Mouse (Mus musculus): ENCODE data around the gene Mmp28. TPM values are rescaled to one million over a fixed set of nuclear protein-coding genes. Genes with fewer than 3 reads are reported as not detected.

Mmp28 gene
- polyA plus RNA-seq, 1 experiment from 2014 or later: 1.5 TPM

GRCm38 (mm10) chr11:83420338-83420737, 42.5 kb downstream of the Mmp28 start:
- Histone ChIP-seq H3K9me3 (no peaks in the 10 kb centered on the region), H3K4me3 (replicated peaks) (no peak overlapping the region), H3K4me1 (replicated peaks) (peaks cover 4% of the 10 kb centered on the region; the same call in 1 of the 2 replicates), H3K36me3 (no peaks in the 10 kb centered on the region), H3K27ac (no peak overlapping the region), H3K27me3 (replicated peaks) (peaks cover 33% of the 10 kb centered on the region), H3K4me2 (replicated peaks) (no peak overlapping the region), H3K9ac (no peak overlapping the region)
- WGBS: 41% methylated on average over 4 of the region's 4 CpGs
- ATAC-seq: no peak

GRCm38 (mm10) chr11:83418566-83418965, 44.3 kb downstream of the Mmp28 start:
- H3K4me2 ChIP-seq (replicated peaks): peak overlapping the region; percentile 40
- no peak overlapping the region for H3K4me3 ChIP-seq (replicated peaks)
- WGBS: 8% methylated on average over 38 of the region's 38 CpGs
- ATAC-seq: peak; percentile 50
- H3K9me3 ChIP-seq: no peaks in the 10 kb centered on the region
- no peaks in the 10 kb centered on the region for H3K36me3 ChIP-seq
- no peak overlapping the region for H3K27ac ChIP-seq
- H3K9ac ChIP-seq: no peak overlapping the region
- peaks cover 4% of the 10 kb centered on the region; the same call in 1 of the 2 replicates for H3K4me1 ChIP-seq (replicated peaks)
- peaks cover 31% of the 10 kb centered on the region for H3K27me3 ChIP-seq (replicated peaks)

- peaks cover 4% of the 10 kb centered on the region; the same call in 1 of the 2 replicates for H3K4me1 ChIP-seq (replicated peaks)
- ATAC-seq: no peak
- H3K9me3 ChIP-seq: no peaks in the 10 kb centered on the region
- no peak overlapping the region for H3K4me3 ChIP-seq (replicated peaks)
- peaks cover 31% of the 10 kb centered on the region for H3K27me3 ChIP-seq (replicated peaks)
- no peak overlapping the region for H3K9ac ChIP-seq
- no peaks in the 10 kb centered on the region for H3K36me3 ChIP-seq
- H3K27ac ChIP-seq: no peak overlapping the region
- WGBS: 79% methylated on average over 7 of the region's 7 CpGs
- no peak overlapping the region for H3K4me2 ChIP-seq (replicated peaks)
These were observed 45.2 kb downstream of the Mmp28 start for GRCm38 (mm10) chr11:83417708-83418107.

GRCm38 (mm10) chr11:83417080-83417479, 45.8 kb downstream of the Mmp28 start:
- Histone ChIP-seq H3K9ac (no peak overlapping the region), H3K27me3 (replicated peaks) (peaks cover 31% of the 10 kb centered on the region)
- 4% methylated on average over 5 of the region's 5 CpGs for WGBS

GRCm38 (mm10) chr11:83410510-83410909, 52.4 kb downstream of the Mmp28 start:
- Histone ChIP-seq H3K4me3 (replicated peaks) (peak overlapping the region; percentile 80; the same call in 1 of the 2 replicates), H3K4me1 (replicated peaks) (peaks cover 13% of the 10 kb centered on the region; the same call in 1 of the 2 replicates), H3K36me3 (no peaks in the 10 kb centered on the region), H3K9me3 (no peaks in the 10 kb centered on the region), H3K4me2 (replicated peaks) (peak overlapping the region; percentile 96), H3K27me3 (replicated peaks) (no peaks in the 10 kb centered on the region), H3K9ac (no peak overlapping the region), H3K27ac (no peak overlapping the region)
- ATAC-seq: peak; percentile 24; the same call in 1 of the 2 replicates
- WGBS: 45% methylated on average over 6 of the region's 6 CpGs

More at GRCm38 (mm10) chr11:83417080-83417479, 45.8 kb downstream of the Mmp28 start:
- no peak overlapping the region for H3K27ac ChIP-seq
- H3K36me3 ChIP-seq: no peaks in the 10 kb centered on the region
- no peak overlapping the region for H3K4me3 ChIP-seq (replicated peaks)
- H3K4me2 ChIP-seq (replicated peaks): no peak overlapping the region
- no peak for ATAC-seq
- H3K9me3 ChIP-seq: no peaks in the 10 kb centered on the region
- peaks cover 4% of the 10 kb centered on the region; the same call in 1 of the 2 replicates for H3K4me1 ChIP-seq (replicated peaks)

GRCm38 (mm10) chr11:83409792-83410291, 53.0 kb downstream of the Mmp28 start:
- no peaks in the 10 kb centered on the region for H3K27me3 ChIP-seq (replicated peaks)
- H3K9me3 ChIP-seq: no peaks in the 10 kb centered on the region
- under 1% methylated on average over 29 of the region's 40 CpGs for WGBS
- ATAC-seq: peak; percentile 55
- H3K4me3 ChIP-seq (replicated peaks): peak overlapping the region; percentile 80
- H3K36me3 ChIP-seq: no peaks in the 10 kb centered on the region
- H3K4me2 ChIP-seq (replicated peaks): peak overlapping the region; percentile 96
- peaks cover 13% of the 10 kb centered on the region; the same call in 1 of the 2 replicates for H3K4me1 ChIP-seq (replicated peaks)
- H3K27ac ChIP-seq: no peak overlapping the region
- peak overlapping the region; percentile 57 for H3K9ac ChIP-seq

- Histone ChIP-seq H3K27ac (no peak within 1 kb of the TSS), H3K4me2 (replicated peaks) (peak within 1 kb of the TSS; percentile 96), H3K36me3 (no peaks in the 10 kb centered on the region), H3K4me1 (replicated peaks) (peaks cover 13% of the 10 kb centered on the region; the same call in 1 of the 2 replicates), H3K4me3 (replicated peaks) (peak within 1 kb of the TSS; percentile 80), H3K27me3 (replicated peaks) (no peaks in the 10 kb centered on the region), H3K9me3 (no peaks in the 10 kb centered on the region), H3K9ac (peak within 1 kb of the TSS; percentile 57)
- WGBS: 1% methylated on average over 35 of the region's 44 CpGs
- ATAC-seq: peak; percentile 76
These were observed 53.6 kb downstream of the Mmp28 start, which contains the start of gene Rasl10b for GRCm38 (mm10) chr11:83409087-83409754. Gene Rasl10b, plus strand, starts transcription at chr11:83409137.

- 45% methylated on average over 8 of the region's 8 CpGs for WGBS
- no peaks in the 10 kb centered on the region for H3K9me3 ChIP-seq
- H3K27me3 ChIP-seq (replicated peaks): no peaks in the 10 kb centered on the region
- peaks cover 13% of the 10 kb centered on the region; the same call in 1 of the 2 replicates for H3K4me1 ChIP-seq (replicated peaks)
- no peak for ATAC-seq
- H3K4me3 ChIP-seq (replicated peaks): no peak overlapping the region
- no peak overlapping the region for H3K4me2 ChIP-seq (replicated peaks)
- H3K27ac ChIP-seq: no peak overlapping the region
- H3K36me3 ChIP-seq: no peaks in the 10 kb centered on the region
- no peak overlapping the region for H3K9ac ChIP-seq
These were observed 54.6 kb downstream of the Mmp28 start for GRCm38 (mm10) chr11:83408242-83408641.

- Histone ChIP-seq H3K36me3 (0 out of 2 replicates have a peak, but pooled peaks cover 3% of the 10 kb centered on the region), H3K4me2 (replicated peaks) (no peak overlapping the region), H3K4me3 (replicated peaks) (no peak overlapping the region), H3K27ac (no peak overlapping the region), H3K4me1 (replicated peaks) (peaks cover 13% of the 10 kb centered on the region; the same call in 1 of the 2 replicates), H3K9me3 (no peaks in the 10 kb centered on the region), H3K27me3 (replicated peaks) (no peaks in the 10 kb centered on the region), H3K9ac (no peak overlapping the region)
- ATAC-seq: no peak
- 56% methylated on average over 3 of the region's 3 CpGs for WGBS
These were observed 56.5 kb downstream of the Mmp28 start for GRCm38 (mm10) chr11:83406391-83406790.

GRCm38 (mm10) chr11:83403787-83404186, 59.1 kb downstream of the Mmp28 start:
- Histone ChIP-seq H3K4me2 (replicated peaks) (no peak overlapping the region), H3K27me3 (replicated peaks) (no peaks in the 10 kb centered on the region), H3K9me3 (no peaks in the 10 kb centered on the region), H3K4me1 (replicated peaks) (no peaks in the 10 kb centered on the region), H3K4me3 (replicated peaks) (no peak overlapping the region), H3K36me3 (0 out of 2 replicates have a peak, but pooled peaks cover 3% of the 10 kb centered on the region), H3K27ac (no peak overlapping the region), H3K9ac (no peak overlapping the region)
- ATAC-seq: no peak
- WGBS: 83% methylated on average over 7 of the region's 7 CpGs

- H3K4me3 ChIP-seq (replicated peaks): no peak overlapping the region
- H3K27ac ChIP-seq: no peak overlapping the region
- WGBS: 81% methylated on average over 5 of the region's 5 CpGs
- H3K36me3 ChIP-seq: peaks cover 7% of the 10 kb centered on the region; the same call in 1 of the 2 replicates
- H3K4me2 ChIP-seq (replicated peaks): no peak overlapping the region
- H3K9ac ChIP-seq: no peak overlapping the region
- no peaks in the 10 kb centered on the region for H3K9me3 ChIP-seq
- H3K4me1 ChIP-seq (replicated peaks): no peaks in the 10 kb centered on the region
- H3K27me3 ChIP-seq (replicated peaks): no peaks in the 10 kb centered on the region
- no peak for ATAC-seq
These were observed 64.1 kb downstream of the Mmp28 start for GRCm38 (mm10) chr11:83398724-83399123.

GRCm38 (mm10) chr11:83397626-83398025, 65.2 kb downstream of the Mmp28 start:
- no peaks in the 10 kb centered on the region for H3K27me3 ChIP-seq (replicated peaks)
- no peak overlapping the region for H3K27ac ChIP-seq
- ATAC-seq: no peak
- H3K9ac ChIP-seq: no peak overlapping the region
- peaks cover 5% of the 10 kb centered on the region; the same call in 1 of the 2 replicates for H3K36me3 ChIP-seq
- no peak overlapping the region for H3K4me3 ChIP-seq (replicated peaks)
- no peak overlapping the region for H3K4me2 ChIP-seq (replicated peaks)
- 86% methylated on average over 7 of the region's 7 CpGs for WGBS
- no peaks in the 10 kb centered on the region for H3K4me1 ChIP-seq (replicated peaks)
- no peaks in the 10 kb centered on the region for H3K9me3 ChIP-seq

Data from intestine, embryonic 15.5 days (tissue).